Mouse (Mus musculus) liver, postnatal 0 days (tissue): ENCODE data around the gene Nfib. TPM values are rescaled to one million over a fixed set of nuclear protein-coding genes. Genes with fewer than 3 reads are reported as not detected.

ENCODE experiments used
- ATAC-seq: fragments of 200-750 bp; cut with Nextera tagmentation; 2 replicates; pipeline ENCODE4 v1.8.0; 2017; ENCODE audit warnings: mild to moderate bottlenecking, moderate library complexity
- DNase-seq: peaks from one replicate; pipeline ENCODE4 v3.0.0-alpha.2; 2016
- H3K27ac ChIP-seq: fragments of 300-500 bp; sonication (generic); 2 replicates; pipeline ENCODE4 v1.5.1; 2014; ENCODE audit warnings: antibody characterized with exemption, moderate library complexity, mild to moderate bottlenecking, low read depth
- H3K27me3 ChIP-seq: fragments of 300-500 bp; sonication (generic); 2 replicates; pipeline ENCODE4 v1.6.1; 2014; ENCODE audit warnings: low read length, control low read depth, mixed read lengths; ENCODE audit not compliant: insufficient read depth
- H3K36me3 ChIP-seq: fragments of 300-500 bp; sonication (generic); replicated peaks from 2 replicates; pipeline ENCODE4 v1.6.1; 2014; ENCODE audit warnings: mild to moderate bottlenecking, control low read depth, low read length, moderate library complexity, mixed read lengths; ENCODE audit not compliant: insufficient read depth
- H3K4me1 ChIP-seq: fragments of 300-500 bp; sonication (generic); 2 replicates; pipeline ENCODE4 v1.6.1; 2014; ENCODE audit warnings: antibody characterized with exemption, mild to moderate bottlenecking, control low read depth; ENCODE audit not compliant: insufficient read depth
- H3K4me2 ChIP-seq: fragments of 300-500 bp; sonication (generic); 2 replicates; pipeline ENCODE4 v1.6.1; 2014; ENCODE audit warnings: low read depth, mild to moderate bottlenecking, low read length, moderate library complexity, mixed read lengths
- H3K4me3 ChIP-seq: fragments of 300-500 bp; sonication (generic); 2 replicates; pipeline ENCODE4 v1.5.1; 2014; ENCODE audit warnings: low read depth, low read length
- H3K9ac ChIP-seq: fragments of 300-500 bp; sonication (generic); replicated peaks from 2 replicates; pipeline ENCODE4 v1.6.1; 2014; ENCODE audit warnings: mild to moderate bottlenecking, moderate library complexity
- H3K9me3 ChIP-seq: fragments of 300-500 bp; sonication (generic); 2 replicates; pipeline ENCODE4 v1.6.1; 2016; ENCODE audit warnings: mild to moderate bottlenecking, control low read depth, low read length, mixed read lengths
- CTCF ChIP-seq: sonication (generic); IDR thresholded peaks from 2 replicates; pipeline ENCODE4 v1.5.1; 2016; ENCODE audit warnings: antibody characterized with exemption, low read depth
- EP300 ChIP-seq: IDR thresholded peaks from 2 replicates; pipeline ENCODE4 v1.6.1; 2016; ENCODE audit warnings: antibody characterized with exemption, low read depth, mild to moderate bottlenecking
- WGBS: fragments of 180-500 bp; shearing (Covaris S2); extraction: QIAGEN DNeasy Blood & Tissue Kit; methylation state at CpG from one replicate; pipeline ENCODE4 v1.1.7; 2014; ENCODE audit not compliant: insufficient replicate concordance; 5-methylcytosine and 5-hydroxymethylcytosine counted together
- polyA plus RNA-seq: library from polyadenylated mRNA; unstranded; fragments of >200 nt; fragmentation: Nextera tagmentation; extraction: Ambion mirVana; gene quantifications from 2 replicates; pipeline ENCODE4 v1.2.1, GENCODE M21; 2015

The Nfib gene
- polyA plus RNA-seq, 1 experiment from 2014 or later = 8.3 TPM

DNA sequence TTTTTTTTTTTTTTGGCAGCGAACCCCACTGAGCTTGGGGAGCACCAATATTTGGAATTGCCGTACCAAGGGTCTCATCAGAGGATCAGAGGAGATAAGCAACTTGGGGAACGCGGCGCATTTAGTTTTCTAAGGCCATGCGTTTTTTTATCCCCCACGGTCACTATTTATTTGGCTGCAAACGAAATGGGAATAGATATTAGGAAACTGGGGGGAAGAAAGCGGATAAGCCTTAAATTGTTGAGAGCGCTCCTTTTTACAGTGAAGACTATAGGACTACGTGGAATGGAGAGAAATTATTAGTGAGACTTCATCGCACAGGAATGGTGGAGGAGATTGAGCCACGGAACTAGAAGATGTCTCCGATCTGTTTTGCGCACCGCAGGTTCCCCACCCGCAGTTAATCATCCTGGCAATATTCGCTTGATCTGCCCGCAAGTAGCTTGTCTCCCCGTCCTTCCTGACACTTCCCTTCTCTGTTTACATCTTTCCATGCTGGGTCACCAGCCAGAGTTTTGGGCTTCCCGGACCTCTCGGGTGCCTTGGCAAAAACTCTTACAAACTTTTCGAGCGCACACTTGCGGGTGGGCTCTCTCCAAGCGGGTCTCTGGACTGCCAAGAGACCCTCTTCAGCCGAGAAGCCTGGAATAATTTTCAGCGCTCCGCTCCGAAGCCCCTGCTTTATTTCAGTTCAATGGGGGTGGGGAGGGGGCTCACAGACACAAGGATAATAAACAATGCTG, 167.3 kb downstream of the Nfib start:
- no peak overlapping the region for H3K27ac ChIP-seq
- TF ChIP-seq EP300 = no peak
- no peak for TF ChIP-seq CTCF
- H3K9ac ChIP-seq = 0 out of 2 replicates have a peak overlapping the region, but pooled peaks have one; percentile 16
- no peaks in the 10 kb centered on the region for H3K9me3 ChIP-seq
- peak overlapping the region; percentile 38 for H3K4me3 ChIP-seq
- H3K4me2 ChIP-seq = peak overlapping the region; percentile 68
- no peak for ATAC-seq
- whole genome bisulfite sequencing = 5% methylated on average over 30 of the region's 30 CpGs
- H3K4me1 ChIP-seq = peaks cover 9% of the 10 kb centered on the region; the same call in 1 of the 2 replicates
- peaks cover 13% of the 10 kb centered on the region; the same call in 1 of the 2 replicates for H3K27me3 ChIP-seq
- DNase-seq = no peak
- no peaks in the 10 kb centered on the region for H3K36me3 ChIP-seq

DNA sequence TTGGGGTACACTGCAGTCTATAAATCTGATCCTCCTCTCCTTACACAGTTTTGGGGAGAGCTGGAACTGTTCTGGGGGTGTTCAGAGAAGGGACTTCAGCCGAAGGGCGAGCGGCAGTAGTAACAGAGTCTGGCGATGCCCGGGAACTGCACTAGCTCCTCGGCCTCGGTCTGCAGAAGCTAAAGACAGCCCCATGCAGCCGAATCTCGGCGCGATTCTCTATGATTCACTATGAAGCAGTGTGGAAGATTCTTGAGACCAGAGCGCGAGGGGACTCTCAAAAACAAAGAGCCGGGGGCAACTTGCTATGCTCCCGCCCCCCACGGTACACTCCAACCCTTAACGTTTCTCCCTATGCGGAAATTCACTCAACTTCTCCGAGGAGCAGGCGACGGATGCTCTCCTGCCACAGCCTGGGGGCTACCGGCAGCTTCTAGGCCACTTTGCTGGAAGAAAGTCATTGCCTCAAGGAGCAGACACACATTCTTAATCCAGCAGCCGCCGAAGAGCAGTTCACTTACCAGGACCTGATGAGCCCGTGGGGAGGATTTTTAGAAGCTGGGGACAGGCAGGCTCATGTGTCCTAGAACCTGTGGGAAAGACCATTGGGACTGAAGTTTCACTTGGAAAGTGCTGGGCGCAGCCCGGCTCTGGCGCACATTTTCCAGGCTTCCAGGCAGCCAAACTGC, 168.1 kb downstream of the Nfib start:
- peak overlapping the region; percentile 39 for H3K27ac ChIP-seq
- H3K4me3 ChIP-seq = peak overlapping the region; percentile 38
- H3K9ac ChIP-seq = peak overlapping the region; percentile 44

DNA sequence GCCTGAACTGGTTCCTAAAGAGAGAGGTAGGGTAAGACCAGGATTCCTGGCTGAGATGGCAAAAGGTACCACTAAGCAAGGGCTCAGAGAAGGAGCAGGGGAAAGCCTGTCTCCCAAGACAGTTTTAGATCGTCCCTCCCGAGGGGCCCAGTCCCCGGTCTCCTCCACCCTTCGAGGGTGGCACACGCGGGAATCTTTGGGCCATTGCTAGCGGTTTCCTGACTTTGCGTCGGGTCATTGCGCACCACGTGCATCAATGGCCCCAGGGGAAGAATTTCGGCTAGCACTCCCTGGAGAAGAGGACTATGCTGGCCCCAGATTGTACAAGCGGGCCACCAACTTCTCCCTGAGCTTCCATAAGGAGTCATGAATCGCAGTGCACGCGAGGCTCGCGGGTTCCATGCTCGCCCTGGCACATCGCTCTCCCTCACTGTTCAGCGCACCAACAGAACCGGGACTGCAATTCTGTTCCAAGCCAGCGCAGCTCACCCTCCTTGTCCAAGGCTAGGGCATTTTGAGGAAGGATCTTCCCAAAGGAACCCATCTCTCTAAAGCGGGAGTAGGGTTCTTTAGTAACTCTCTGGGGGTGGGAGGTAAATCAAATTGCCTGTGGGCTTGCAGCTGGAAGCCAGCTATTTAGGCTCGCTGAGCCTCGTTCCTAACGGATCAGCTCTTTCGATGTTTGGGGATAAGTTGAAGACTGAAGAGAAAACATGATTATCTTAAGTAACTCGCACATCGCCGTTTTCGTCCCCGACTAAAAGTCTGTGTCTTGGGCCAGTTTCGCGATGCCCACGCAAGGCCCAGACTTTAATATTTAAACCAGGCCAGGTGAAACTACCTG, 168.9 kb downstream of the Nfib start:
- ATAC-seq = no peak
- 12% methylated on average over 36 of the region's 36 CpGs for WGBS
- Histone ChIP-seq H3K9ac (peak overlapping the region; percentile 44; the same call in 1 of the 2 replicates), H3K4me2 (peak overlapping the region; percentile 68), H3K9me3 (no peaks in the 10 kb centered on the region), H3K36me3 (no peaks in the 10 kb centered on the region), H3K27me3 (peaks cover 13% of the 10 kb centered on the region; the same call in 1 of the 2 replicates), H3K4me1 (peaks cover 12% of the 10 kb centered on the region; the same call in 1 of the 2 replicates), H3K4me3 (peak overlapping the region; percentile 38), H3K27ac (no peak overlapping the region)
- no peak for DNase-seq
- TF ChIP-seq EP300 (no peak), CTCF (no peak)

More for the DNA sequence above, 168.1 kb downstream of the Nfib start:
- Histone ChIP-seq H3K4me1 (peaks cover 9% of the 10 kb centered on the region; the same call in 1 of the 2 replicates), H3K9me3 (no peaks in the 10 kb centered on the region), H3K36me3 (no peaks in the 10 kb centered on the region), H3K4me2 (peak overlapping the region; percentile 68), H3K27me3 (peaks cover 13% of the 10 kb centered on the region; the same call in 1 of the 2 replicates)
- WGBS = 3% methylated on average over 28 of the region's 28 CpGs
- DNase-seq = peak; percentile 20
- ATAC-seq = no peak
- TF ChIP-seq EP300 (no peak), CTCF (no peak)

DNA sequence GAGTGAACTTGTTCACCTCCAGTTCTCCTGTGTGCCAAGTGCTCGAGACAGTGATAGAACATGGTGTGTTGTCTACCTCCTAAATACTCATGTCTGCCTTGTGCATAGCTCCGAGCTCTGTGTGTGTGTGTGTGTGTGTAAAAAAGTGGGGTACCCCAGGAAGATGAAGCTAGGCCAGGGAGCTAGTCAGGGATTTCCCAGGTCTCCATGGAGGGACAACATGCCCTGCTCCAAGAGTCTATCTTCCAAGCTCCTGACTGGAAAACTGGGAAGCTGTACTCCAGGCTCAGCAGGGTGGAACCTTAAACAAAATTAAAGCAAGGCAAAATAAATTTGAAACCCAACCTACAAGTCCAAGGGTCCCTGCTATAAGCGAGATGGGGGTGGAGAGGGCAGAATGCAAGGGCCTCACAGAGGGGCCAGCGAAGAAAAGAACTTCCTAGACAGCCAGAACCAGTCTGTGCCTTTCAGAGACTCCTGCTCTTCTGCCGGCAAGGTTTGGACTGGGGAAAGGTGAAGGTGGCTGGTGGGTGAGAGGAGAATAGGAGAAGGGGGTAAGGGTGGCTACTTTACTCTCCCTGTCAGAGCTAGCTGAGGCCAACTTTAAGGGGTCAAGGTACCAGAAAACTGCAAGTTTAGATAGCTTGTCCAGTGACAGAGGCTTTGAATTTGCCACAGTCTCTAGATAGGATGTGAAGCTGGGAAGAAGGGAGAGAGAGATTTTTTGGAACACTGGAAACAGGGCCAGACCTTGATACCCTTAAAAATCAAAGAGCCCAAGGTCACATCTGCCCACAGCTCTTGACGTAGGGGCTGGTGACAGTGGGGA, 169.7 kb downstream of the Nfib start:
- H3K4me3 ChIP-seq = no peak overlapping the region
- ATAC-seq (no peak), DNase-seq (no peak)
- H3K27ac ChIP-seq = no peak overlapping the region
- H3K36me3 ChIP-seq = no peaks in the 10 kb centered on the region
- no peak overlapping the region for H3K9ac ChIP-seq
- 55% methylated on average over 6 of the region's 6 CpGs for WGBS
- no peak overlapping the region for H3K4me2 ChIP-seq
- H3K4me1 ChIP-seq = peaks cover 15% of the 10 kb centered on the region; the same call in 1 of the 2 replicates
- TF ChIP-seq CTCF (no peak), EP300 (no peak)
- peaks cover 13% of the 10 kb centered on the region; the same call in 1 of the 2 replicates for H3K27me3 ChIP-seq
- H3K9me3 ChIP-seq = no peaks in the 10 kb centered on the region

DNA sequence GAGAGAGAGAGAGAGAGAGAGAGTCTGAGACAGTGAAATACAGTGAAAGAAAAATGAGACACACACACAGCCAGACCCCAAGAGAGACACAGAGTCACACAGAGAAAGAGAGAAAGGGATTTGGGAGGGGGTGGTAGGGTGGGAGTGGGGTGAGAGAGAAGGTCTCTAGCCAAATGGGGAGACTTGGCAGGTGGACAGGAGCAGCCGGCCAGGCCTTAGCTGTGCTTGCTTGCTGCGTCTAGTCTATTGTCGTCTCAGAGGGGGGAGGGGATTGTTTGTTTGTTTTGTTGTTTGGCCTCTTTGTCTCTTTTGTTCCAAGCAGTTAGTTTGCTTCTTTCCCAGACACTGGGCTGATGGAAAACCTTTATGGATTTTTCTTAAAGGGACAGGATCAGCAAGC, 172.3 kb downstream of the Nfib start:
- no peak overlapping the region for H3K4me2 ChIP-seq
- no peak overlapping the region for H3K4me3 ChIP-seq
- H3K36me3 ChIP-seq = no peaks in the 10 kb centered on the region
- no peaks in the 10 kb centered on the region for H3K9me3 ChIP-seq
- H3K27me3 ChIP-seq = peaks cover 13% of the 10 kb centered on the region; the same call in 1 of the 2 replicates
- no peak for ATAC-seq
- no peak overlapping the region for H3K27ac ChIP-seq
- H3K4me1 ChIP-seq = peaks cover 15% of the 10 kb centered on the region; the same call in 1 of the 2 replicates
- 58% methylated on average over 3 of the region's 3 CpGs for WGBS
- no peak overlapping the region for H3K9ac ChIP-seq
- TF ChIP-seq CTCF = no peak
- TF ChIP-seq EP300 = no peak
- no peak for DNase-seq
